Mouse (Mus musculus) cerebellum, postnatal 14 days (tissue): ENCODE results near the gene Nfxl1.
"Not testable (repeated sequence)": the region's sequence is repeated elsewhere in the genome, so short reads cannot be mapped to it uniquely, and the experiment has no call there.

Experiments
- DNase-seq, 2 experiments: peaks; one replicate each; pipeline ENCODE4 v3.0.0; 2021; ENCODE audit warnings: mixed read lengths in 2 of 2

The Nfxl1 gene

DNA sequence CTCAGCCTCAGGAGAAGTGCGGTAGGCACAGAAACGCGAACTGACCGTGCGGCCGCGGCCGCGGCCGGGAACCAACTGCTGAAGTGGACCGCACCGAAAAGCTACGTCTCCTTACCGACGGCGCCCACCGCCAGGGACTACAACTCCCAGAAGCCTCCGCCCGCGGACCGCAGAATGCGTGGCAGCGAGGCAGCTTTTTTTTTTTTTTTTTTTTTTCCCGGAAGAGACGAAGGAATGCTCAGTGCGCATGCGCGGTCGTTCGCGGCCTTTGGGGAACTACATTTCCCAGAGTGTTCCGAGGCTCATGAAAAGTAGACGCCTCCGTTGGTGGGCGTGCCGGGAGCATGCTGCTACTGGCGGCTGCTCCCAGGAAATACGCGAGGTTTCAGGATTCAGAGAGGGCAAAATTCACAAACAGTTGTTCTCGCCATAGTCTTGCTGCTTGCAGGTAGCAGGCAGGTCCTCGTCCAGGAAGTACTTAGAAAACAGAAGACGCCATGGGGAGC, at the start of gene Nfxl1:
Nfxl1 (minus strand) TSS at position 141 of the 506 bp plus-strand sequence.
- DNase-seq, result peak; percentile 99

- DNase-seq, result no peak
These were observed 43.7 kb upstream of the Nfxl1 start for GRCm38 (mm10) chr5:72603138-72603537.

DNA sequence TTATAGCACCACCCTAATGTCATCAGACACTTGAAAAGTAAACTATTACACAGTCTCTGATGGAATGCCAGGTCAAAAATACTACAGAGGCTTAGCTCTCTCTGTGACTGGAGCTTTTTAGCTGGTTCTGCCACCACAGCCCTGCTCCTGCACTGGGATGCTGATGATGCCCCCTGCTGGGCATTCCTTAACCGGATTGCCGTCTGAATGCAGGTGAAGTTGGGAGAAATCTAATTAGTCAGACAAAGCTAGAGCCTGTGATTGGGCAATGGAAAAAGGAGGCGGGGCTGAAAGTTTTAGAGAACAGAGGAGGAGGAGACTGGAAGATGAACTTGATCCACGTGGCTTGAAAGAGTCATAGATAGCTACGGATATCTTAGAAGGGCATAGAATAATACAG, 41.5 kb upstream of the Nfxl1 start:
- peak; percentile 6 to 23 for DNase-seq

GRCm38 (mm10) chr5:72587192-72587681, 27.8 kb upstream of the Nfxl1 start, which contains the start of gene Gm5868:
TSS of gene Gm5868 (minus strand) at chr5:72587551.
- no peak for DNase-seq

GRCm38 (mm10) chr5:72586667-72587191, 27.2 kb upstream of the Nfxl1 start:
- DNase-seq, result not testable (repeated sequence)

GRCm38 (mm10) chr5:72586122-72586521, 26.6 kb upstream of the Nfxl1 start:
- DNase-seq, result not testable (repeated sequence)

GRCm38 (mm10) chr5:72580970-72581332, 21.5 kb upstream of the Nfxl1 start, which contains the start of gene Zar1:
TSS of gene Zar1 (minus strand) at chr5:72581254.
- not testable (repeated sequence) for DNase-seq

DNA sequence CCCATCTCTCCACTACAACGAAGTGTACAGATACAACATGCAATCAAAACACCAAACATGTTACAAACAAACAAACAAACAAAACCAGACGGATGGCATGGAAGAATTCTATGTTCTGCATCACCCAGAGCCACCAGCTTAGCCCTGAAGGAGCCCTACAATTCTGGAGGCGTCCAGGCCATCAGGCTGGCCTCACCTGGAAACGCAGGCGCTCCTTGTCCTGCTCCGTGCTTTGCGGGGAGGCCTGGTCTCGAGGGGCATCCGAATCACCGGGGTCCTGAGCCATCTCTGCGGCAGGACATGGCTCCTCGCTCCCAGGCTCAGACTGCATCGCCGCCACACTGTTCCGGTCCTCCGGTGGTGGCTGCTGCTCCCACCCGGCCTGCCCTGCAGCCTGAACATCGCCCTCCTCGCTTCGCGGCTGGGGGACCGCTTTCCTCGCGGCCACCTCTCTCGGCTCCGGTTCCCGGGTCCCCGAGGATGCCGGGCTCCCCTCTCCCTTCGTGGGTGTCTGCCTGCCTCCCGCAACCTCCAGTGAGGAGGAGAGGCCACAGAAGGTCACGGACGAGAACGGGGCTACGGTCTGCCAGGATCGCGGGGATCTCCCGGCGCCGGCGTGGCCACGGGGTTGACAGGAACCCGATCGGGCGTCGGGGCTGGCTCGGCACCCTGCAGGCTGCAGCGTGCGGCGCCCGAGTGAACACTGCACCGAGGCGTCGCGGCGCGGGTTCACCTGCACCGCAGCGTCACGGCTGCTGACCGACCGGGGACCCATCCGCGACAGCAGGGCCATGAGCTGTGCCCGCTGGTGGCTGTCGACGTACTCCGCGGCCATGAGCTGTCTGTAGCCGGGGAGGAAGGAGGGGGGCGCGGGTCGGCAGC, 20.8 kb upstream of the Nfxl1 start:
- peak; percentile 12 for DNase-seq

GRCm38 (mm10) chr5:72579599-72579998, 20.1 kb upstream of the Nfxl1 start:
- DNase-seq, result not testable (repeated sequence)

GRCm38 (mm10) chr5:72565621-72566020, 6.1 kb upstream of the Nfxl1 start:
- no peak for DNase-seq

DNA sequence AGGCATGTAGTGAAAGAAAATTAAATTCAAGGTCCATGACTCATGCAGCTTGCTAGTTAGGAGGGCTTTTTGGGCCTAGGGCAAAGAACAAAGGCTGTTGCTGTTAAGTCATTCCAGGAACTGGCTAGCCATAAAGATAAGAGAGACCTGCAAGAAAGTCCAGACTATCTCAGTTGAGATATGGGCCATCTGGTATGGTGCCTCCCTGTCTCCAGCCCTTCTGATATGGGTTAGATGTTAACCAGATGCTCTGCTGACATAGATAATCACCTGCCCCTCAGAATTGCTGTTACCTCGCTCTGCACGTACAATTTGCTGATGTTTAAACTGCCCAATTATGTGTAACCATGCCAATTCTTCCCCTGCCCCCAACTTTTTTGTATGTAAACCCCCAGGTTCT, 3.7 kb upstream of the Nfxl1 start:
- not testable (repeated sequence) for DNase-seq

DNA sequence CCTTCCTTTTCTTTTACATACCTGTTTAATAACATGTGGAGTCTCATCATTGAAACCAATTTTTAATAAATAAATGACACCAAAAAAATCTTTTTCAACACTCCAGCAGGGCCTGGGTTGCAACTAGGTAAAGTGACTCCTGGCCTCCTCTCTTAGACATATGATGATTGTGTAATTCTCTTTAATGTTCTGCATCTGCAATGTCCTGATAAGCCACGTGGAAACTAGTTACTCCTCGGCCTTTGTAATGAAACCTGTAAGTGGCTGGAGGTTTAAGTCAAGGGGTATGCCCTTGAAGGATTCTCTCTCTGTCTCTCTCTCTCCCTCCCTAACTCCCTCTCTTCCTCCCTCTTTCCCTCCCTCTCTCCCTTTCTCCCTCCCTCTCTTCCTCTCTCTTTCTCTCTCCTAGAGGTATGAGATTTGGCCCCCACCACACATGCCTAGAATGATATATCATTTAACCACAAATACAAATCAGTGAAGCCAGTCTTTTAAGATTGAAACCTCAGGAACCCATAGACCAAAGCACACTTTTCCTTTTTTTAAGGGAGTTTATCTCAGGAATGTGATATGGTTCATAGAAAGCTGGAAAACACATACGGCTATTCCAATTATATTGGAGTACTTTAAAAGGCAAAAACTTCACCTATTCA, 1.6 kb upstream of the Nfxl1 start:
- no peak for DNase-seq

GRCm38 (mm10) chr5:72558716-72559526, 563 bp downstream of the Nfxl1 start:
- no peak for DNase-seq

DNA sequence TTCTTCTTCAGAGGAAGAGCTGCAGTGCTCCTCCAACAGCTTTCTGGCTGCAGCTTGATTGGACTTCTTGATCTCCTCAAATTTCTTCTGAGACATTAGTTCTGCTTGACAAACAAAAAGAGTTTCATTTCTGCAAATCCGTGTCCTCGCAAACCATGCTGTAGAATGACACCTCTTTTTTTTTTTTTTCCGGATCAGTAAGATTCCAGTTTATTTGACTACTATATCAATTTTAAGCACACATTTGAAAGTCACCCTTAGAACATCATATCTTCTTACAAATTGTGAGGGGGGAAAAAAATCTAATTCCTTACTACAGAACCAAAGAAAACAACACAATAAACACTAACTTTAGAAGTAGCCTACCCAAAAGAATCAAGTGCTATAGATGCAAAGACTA, 3.2 kb downstream of the Nfxl1 start:
- no peak for DNase-seq

DNA sequence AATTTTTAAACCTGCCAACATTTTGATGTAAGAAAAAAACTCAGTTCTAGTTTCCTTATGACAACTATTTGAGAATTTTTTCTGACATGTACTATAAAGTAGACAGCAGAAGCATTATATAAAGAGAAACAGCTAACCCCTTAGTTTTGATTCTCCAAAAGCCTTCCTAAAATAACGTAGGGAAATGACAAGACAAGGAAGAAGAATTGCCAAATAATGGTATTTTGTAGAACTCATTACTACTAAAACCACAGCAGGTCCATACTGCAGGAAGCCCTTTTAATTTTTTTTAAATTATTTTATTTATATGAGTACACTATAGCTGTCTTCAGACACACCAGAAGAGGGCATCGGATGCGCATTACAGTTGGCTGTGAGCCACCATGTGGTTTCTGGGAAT, 8.3 kb downstream of the Nfxl1 start:
- DNase-seq, result no peak

DNA sequence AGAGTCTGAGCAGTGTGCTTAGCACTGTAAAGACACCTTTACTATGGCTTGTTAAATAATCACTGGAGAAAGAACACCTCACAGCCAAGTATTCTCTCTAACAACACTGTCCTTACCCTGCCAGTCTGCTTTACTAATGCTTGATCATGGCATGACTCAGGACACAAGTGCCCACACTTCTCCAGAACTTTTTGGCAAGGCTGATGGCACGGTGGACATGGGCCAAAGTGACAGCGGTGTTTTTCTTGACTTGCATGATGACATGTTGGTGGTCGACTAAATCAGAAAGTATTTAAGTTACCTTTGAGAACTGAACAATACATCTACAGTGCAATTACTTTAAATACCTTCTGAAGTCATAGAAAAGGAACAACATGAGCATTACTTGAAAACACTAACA, 30.6 kb downstream of the Nfxl1 start:
- peak in 1 of 2 experiments; percentile 18 for DNase-seq

- no peak for DNase-seq
These were observed 45.7 kb downstream of the Nfxl1 start for GRCm38 (mm10) chr5:72513808-72514207.

DNA sequence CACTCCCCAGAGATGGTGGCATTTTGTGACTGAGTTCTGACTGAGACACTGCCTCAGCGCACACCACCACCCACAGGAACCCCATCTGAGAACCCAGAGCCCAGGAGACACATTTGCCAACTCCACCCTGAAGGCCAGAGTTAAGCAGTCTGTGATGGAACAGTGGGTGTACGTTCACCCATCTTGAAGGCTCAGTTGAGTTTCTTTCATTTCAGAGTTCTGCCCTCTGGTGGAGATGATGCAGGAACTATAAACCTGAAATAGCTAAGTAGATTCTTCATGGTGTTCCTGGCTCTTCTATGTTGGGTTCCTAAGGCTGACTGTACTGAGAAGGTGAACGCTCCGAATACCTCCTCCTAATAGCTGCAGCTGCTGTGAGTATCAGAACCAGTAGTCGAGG, 53.7 kb downstream of the Nfxl1 start:
- DNase-seq, result peak; percentile 51 to 58

DNA sequence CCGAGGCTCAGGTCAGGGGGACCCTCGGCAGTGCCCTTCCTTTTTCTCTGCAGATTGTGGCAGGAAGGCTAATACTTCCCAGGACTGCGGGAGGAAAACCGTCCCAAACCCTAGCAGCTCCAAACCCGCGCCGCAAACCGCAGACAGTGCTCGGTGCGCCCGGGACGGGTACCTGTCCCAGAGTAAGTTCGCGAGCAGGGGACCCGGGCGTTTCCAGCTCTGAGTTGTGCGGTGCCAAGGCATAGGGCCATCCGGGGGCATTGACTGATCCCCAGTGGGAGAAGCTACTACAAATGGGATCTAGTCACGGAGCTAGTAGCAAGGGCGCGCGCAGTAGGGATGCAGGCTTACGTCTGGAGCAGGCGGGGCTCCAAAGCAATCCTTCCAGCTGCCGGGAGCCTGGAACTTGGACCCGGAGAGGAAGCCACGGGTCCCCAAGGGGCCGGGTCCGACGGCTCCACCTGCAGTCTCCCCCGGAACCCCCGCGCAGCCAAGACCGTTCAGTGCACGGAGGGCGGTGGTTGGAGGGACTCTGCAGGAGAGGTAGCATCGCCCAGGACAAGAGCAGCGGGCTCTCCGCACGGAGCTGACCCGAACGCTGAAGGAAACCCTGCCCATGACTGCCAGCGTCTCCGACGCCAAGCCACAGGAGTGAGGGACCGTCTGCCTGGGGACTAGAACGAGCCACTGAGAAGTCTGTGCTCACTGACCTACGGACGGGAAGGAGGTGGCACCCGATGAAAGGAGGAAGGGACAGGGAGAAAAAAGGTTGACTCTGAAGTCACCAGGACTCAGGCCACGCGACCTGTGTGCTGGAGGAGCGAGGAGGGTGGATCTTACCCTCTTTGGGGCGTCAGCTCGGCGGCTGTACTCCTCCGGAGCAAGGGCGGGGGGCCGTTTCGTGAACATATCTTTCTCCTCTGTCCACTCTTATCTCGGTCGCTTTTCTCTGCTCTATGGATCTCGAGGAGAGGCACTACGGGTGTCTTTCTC, 55.7 kb downstream of the Nfxl1 start, which contains the start of gene Corin:
Corin (minus strand) TSS at position 943 of the 993 bp plus-strand sequence.
- DNase-seq, result peak; percentile 8 to 9

DNA sequence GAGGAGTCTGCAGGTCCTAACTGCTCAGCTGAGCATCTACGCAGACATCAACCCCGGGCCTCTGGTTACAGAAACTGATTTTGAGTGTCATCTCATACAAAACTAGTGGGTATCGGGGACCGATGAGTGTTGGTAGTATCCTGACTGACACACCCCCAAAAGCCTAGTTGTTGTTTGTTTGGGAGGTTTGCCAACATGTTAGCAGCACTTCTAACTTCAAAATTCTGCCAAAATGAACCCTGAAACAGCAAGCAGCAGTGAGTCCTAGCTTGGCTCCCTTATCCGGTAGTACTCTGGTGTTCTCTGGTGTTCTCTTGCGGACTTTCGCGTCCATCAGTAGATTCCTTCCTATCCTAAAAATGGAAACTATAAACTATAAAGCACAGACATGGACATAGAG, 56.7 kb downstream of the Nfxl1 start:
- no peak for DNase-seq

DNA sequence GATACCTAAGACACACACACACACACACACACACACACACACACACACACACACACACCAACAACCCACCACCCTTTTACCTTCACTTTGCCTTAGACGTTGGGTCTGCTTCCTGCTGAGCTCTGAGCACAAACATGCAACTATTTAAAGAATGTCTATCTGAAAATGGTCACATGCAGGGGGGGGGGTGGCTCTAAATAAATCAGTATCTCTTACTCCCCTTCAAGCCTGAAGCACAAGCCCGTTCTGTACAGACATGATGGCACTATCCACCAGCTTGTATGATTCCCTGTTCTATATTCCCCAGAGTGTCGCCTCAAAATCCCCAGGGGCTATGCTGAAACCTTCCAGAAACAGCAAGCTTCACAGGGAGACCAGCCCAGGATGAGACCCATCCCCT, 57.7 kb downstream of the Nfxl1 start:
- DNase-seq, result no peak
